Mouse (Mus musculus) E14TG2a.4 (cell line): ENCODE results near the gene Shq1.

ENCODE experiments used
- CTCF ChIP-seq: conservative IDR thresholded peaks from 2 replicates; pipeline ENCODE4 v1.5.1; 2014; ENCODE audit warnings: low read length
- POU5F1 ChIP-seq: IDR thresholded peaks from 2 replicates; pipeline ENCODE4 v1.6.1; 2014; ENCODE audit warnings: low read length, borderline replicate concordance

DNA sequence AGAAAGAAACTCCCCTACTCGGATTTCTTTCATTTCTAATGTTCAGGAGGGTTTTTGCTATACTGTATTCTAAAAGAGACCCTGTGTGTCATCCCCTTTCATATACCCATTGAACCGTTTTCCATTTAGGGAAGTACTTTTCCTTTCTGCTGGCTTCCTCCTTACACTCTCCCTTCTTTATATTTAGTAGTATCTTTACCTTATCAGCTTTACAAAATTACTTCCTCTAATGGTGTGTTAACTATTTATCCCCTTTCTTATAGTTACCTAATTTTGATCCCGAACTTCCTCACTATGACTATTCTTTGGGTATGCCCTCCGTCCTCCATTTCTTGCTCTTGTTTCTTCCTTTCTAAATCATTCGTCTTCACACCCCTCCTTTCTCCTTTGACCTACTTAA is 84.2 kb downstream of the Shq1 start:
- TF ChIP-seq CTCF (no peak), POU5F1 (no peak)
